Mouse (Mus musculus): ENCODE data around the gene Fut4. TPM values are rescaled to one million over a fixed set of nuclear protein-coding genes. Genes with fewer than 3 reads are reported as not detected.
"Not testable (repeated sequence)": the region's sequence is repeated elsewhere in the genome, so short reads cannot be mapped to it uniquely, and the experiment has no call there.

Fut4 gene
- polyA plus RNA-seq, 1 experiment: not detected

GRCm38 (mm10) chr9:14715258-14715657 lies 36.9 kb downstream of the Fut4 start:
- Histone ChIP-seq H3K4me1 (ENCODE audit: control insufficient read depth) (no peaks in the 10 kb centered on the region), H3K4me3 (replicated peaks) (no peak overlapping the region), H3K9me3 (ENCODE audit: control insufficient read depth, low read length) (no peaks in the 10 kb centered on the region), H3K36me3 (ENCODE audit: control insufficient read depth) (no peaks in the 10 kb centered on the region), H3K27me3 (ENCODE audit: control insufficient read depth) (0 out of 2 replicates have a peak, but pooled peaks cover 2% of the 10 kb centered on the region)
- TF ChIP-seq TAL1 (IDR thresholded peaks at IDR 0.05; ENCODE audit: low read length): no peak
- TF ChIP-seq GATA1 (IDR thresholded peaks at IDR 0.05; ENCODE audit: low read length): no peak

- no peak for TF ChIP-seq TAL1 (IDR thresholded peaks at IDR 0.05; ENCODE audit: low read length)
- no peak for TF ChIP-seq GATA1 (IDR thresholded peaks at IDR 0.05; ENCODE audit: low read length)
- H3K4me3 ChIP-seq (replicated peaks): no peak overlapping the region
Measured at GRCm38 (mm10) chr9:14710910-14711309, 41.3 kb downstream of the Fut4 start.

GRCm38 (mm10) chr9:14705321-14706162 lies 46.7 kb downstream of the Fut4 start:
- Histone ChIP-seq H3K9me3 (ENCODE audit: control insufficient read depth, low read length) (no peaks in the 10 kb centered on the region), H3K27me3 (ENCODE audit: control insufficient read depth) (no peaks in the 10 kb centered on the region), H3K36me3 (ENCODE audit: control insufficient read depth) (no peaks in the 10 kb centered on the region), H3K4me3 (replicated peaks) (no peak overlapping the region), H3K4me1 (ENCODE audit: control insufficient read depth) (no peaks in the 10 kb centered on the region)
- no peak for TF ChIP-seq GATA1 (IDR thresholded peaks at IDR 0.05; ENCODE audit: low read length)
- no peak for TF ChIP-seq TAL1 (IDR thresholded peaks at IDR 0.05; ENCODE audit: low read length)

More at GRCm38 (mm10) chr9:14710910-14711309, 41.3 kb downstream of the Fut4 start:
- no peaks in the 10 kb centered on the region for H3K9me3 ChIP-seq (ENCODE audit: control insufficient read depth, low read length)
- no peaks in the 10 kb centered on the region for H3K36me3 ChIP-seq (ENCODE audit: control insufficient read depth)
- no peaks in the 10 kb centered on the region for H3K27me3 ChIP-seq (ENCODE audit: control insufficient read depth)
- H3K4me1 ChIP-seq (ENCODE audit: control insufficient read depth): no peaks in the 10 kb centered on the region

- H3K27me3 ChIP-seq (ENCODE audit: control insufficient read depth); H3K4me1 ChIP-seq (ENCODE audit: control insufficient read depth); H3K36me3 ChIP-seq (ENCODE audit: control insufficient read depth); H3K9me3 ChIP-seq (ENCODE audit: control insufficient read depth, low read length); H3K4me3 ChIP-seq (replicated peaks): not testable (repeated sequence)
Measured at GRCm38 (mm10) chr9:14700795-14701194, 51.4 kb downstream of the Fut4 start.

GRCm38 (mm10) chr9:14699288-14699640 lies 52.9 kb downstream of the Fut4 start:
- Histone ChIP-seq H3K4me1 (ENCODE audit: control insufficient read depth) (no peaks in the 10 kb centered on the region), H3K9me3 (ENCODE audit: control insufficient read depth, low read length) (no peaks in the 10 kb centered on the region), H3K36me3 (ENCODE audit: control insufficient read depth) (no peaks in the 10 kb centered on the region), H3K4me3 (replicated peaks) (no peak overlapping the region), H3K27me3 (ENCODE audit: control insufficient read depth) (no peaks in the 10 kb centered on the region)
- no peak for TF ChIP-seq GATA1 (IDR thresholded peaks at IDR 0.05; ENCODE audit: low read length)
- TF ChIP-seq TAL1 (IDR thresholded peaks at IDR 0.05; ENCODE audit: low read length): no peak

GRCm38 (mm10) chr9:14698582-14699287 lies 53.5 kb downstream of the Fut4 start:
- H3K9me3 ChIP-seq (ENCODE audit: control insufficient read depth, low read length): no peaks in the 10 kb centered on the region
- H3K27me3 ChIP-seq (ENCODE audit: control insufficient read depth): no peaks in the 10 kb centered on the region
- no peak overlapping the region for H3K4me3 ChIP-seq (replicated peaks)
- H3K4me1 ChIP-seq (ENCODE audit: control insufficient read depth): no peaks in the 10 kb centered on the region
- no peaks in the 10 kb centered on the region for H3K36me3 ChIP-seq (ENCODE audit: control insufficient read depth)
- TF ChIP-seq GATA1 (IDR thresholded peaks at IDR 0.05; ENCODE audit: low read length) (no peak), TAL1 (IDR thresholded peaks at IDR 0.05; ENCODE audit: low read length) (no peak)

Other genes starting within 250 kb of the Fut4 start
- 0.03 and 0.11 TPM in 2 replicates for gene Amotl1, start 107.3 kb downstream of the Fut4 start, polyA plus RNA-seq (2012)
- not detected in 2 replicates for gene Piwil4, start 11.7 kb downstream of the Fut4 start, polyA plus RNA-seq (2012)
- gene 1700012B09Rik, start 18.6 kb upstream of the Fut4 start, polyA plus RNA-seq (2012): not detected in 2 replicates
- gene Mre11a, start 32.3 kb upstream of the Fut4 start, polyA plus RNA-seq (2012): 0.50 and 0.54 TPM in 2 replicates
- 0.57 and 1.1 TPM in 2 replicates for gene Ankrd49, start 32.5 kb upstream of the Fut4 start, polyA plus RNA-seq (2012)
- not detected in 2 replicates for gene Gpr83, start 107.8 kb upstream of the Fut4 start, polyA plus RNA-seq (2012)
- not detected in 2 replicates for gene Izumo1r, start 151.6 kb upstream of the Fut4 start, polyA plus RNA-seq (2012)

Measured in erythroblast, embryonic 14.5 days (primary cell).